ENCODE assay signal across 27 mouse cellular contexts in genomic region chr3:154202383-154202782, GRCm38 (mm10).
"Had no signal": no experiment of that assay in that cellular context is flagged by ENCODE, and none has a peak within 500 bp of the region (broad histone marks: within the 10 kb centered on the region; RNA-seq: fewer than 3 reads in every experiment).

No protein-coding gene starts in this region.

- H3K9me3 ChIP-seq: heart, embryonic 13.5 days; heart, embryonic 15.5 days; hindbrain, embryonic 13.5 days; hindbrain, embryonic 15.5 days; intestine, embryonic 15.5 days; kidney, embryonic 15.5 days; limb, embryonic 13.5 days; limb, embryonic 15.5 days; liver, embryonic 12.5 days had no signal

- DNase-seq: gastrocnemius, postnatal 14 days; gastrocnemius, postnatal 36 days; heart, adult 11 months; heart, adult 2 months; heart, postnatal 14 days; heart, postnatal 36 days; kidney, adult 18-20 months; kidney, adult 9 months; kidney, postnatal 14 days; kidney, postnatal 36 days; layer of hippocampus, adult 9-11 months; layer of hippocampus, postnatal 36 days; left cerebral cortex, postnatal 4 days had no signal

- H3K9ac ChIP-seq: heart, embryonic 13.5 days; heart, embryonic 15.5 days; hindbrain, embryonic 13.5 days; hindbrain, embryonic 15.5 days; intestine, embryonic 15.5 days; kidney, embryonic 15.5 days; limb, embryonic 13.5 days; limb, embryonic 15.5 days; liver, embryonic 12.5 days; liver, embryonic 14.5 days had no signal

- H3K27me3 ChIP-seq: heart, embryonic 13.5 days; heart, embryonic 15.5 days; hindbrain, embryonic 13.5 days; hindbrain, embryonic 15.5 days; intestine, embryonic 15.5 days; kidney, embryonic 15.5 days; limb, embryonic 13.5 days; limb, embryonic 15.5 days; liver, embryonic 12.5 days had no signal

- H3K4me3 ChIP-seq: heart, adult 2 months; heart, embryonic 13.5 days; heart, embryonic 15.5 days; hindbrain, embryonic 13.5 days; hindbrain, embryonic 15.5 days; intestine, embryonic 15.5 days; kidney, embryonic 15.5 days; limb, embryonic 13.5 days; limb, embryonic 15.5 days; liver, embryonic 12.5 days had no signal

- H3K27ac ChIP-seq: heart, adult 2 months; heart, embryonic 13.5 days; heart, embryonic 15.5 days; hindbrain, embryonic 13.5 days; hindbrain, embryonic 15.5 days; hindbrain, postnatal 0 days; intestine, embryonic 15.5 days; kidney, embryonic 15.5 days; kidney, postnatal 0 days; limb, embryonic 13.5 days; limb, embryonic 15.5 days; liver, embryonic 12.5 days; liver, embryonic 14.5 days had no signal

- ATAC-seq: hindbrain, postnatal 0 days; intestine, embryonic 15.5 days; intestine, postnatal 0 days; liver, embryonic 12.5 days had no signal

- H3K4me1 ChIP-seq: heart, embryonic 13.5 days; heart, embryonic 15.5 days; hindbrain, embryonic 15.5 days; intestine, embryonic 15.5 days; kidney, embryonic 15.5 days; limb, embryonic 13.5 days; limb, embryonic 15.5 days had no signal

- H3K36me3 ChIP-seq: heart, embryonic 13.5 days; heart, embryonic 15.5 days; hindbrain, embryonic 13.5 days; hindbrain, embryonic 15.5 days; intestine, embryonic 15.5 days; kidney, embryonic 15.5 days; limb, embryonic 13.5 days; limb, embryonic 15.5 days; liver, embryonic 12.5 days had no signal

- H3K4me2 ChIP-seq: heart, embryonic 11.5 days; heart, embryonic 13.5 days; heart, embryonic 15.5 days; hindbrain, embryonic 13.5 days; hindbrain, embryonic 15.5 days; intestine, embryonic 15.5 days; kidney, embryonic 15.5 days; limb, embryonic 13.5 days; limb, embryonic 15.5 days; liver, embryonic 12.5 days had no signal
